Mouse (Mus musculus) splenic B cell, adult 2 months (primary cell): Measurements from ENCODE around the gene Zfp697.
A peak's percentile ranks its signal among the peaks of the same experiment; 100 is the strongest.
"Not testable (repeated sequence)": the region's sequence is repeated elsewhere in the genome, so short reads cannot be mapped to it uniquely, and the experiment has no call there.

Source experiments
- DNase-seq: peaks from one replicate; pipeline ENCODE4 v3.0.0-alpha.2; 2011; ENCODE audit warnings: low read depth, low spot score
- H3K27me3 ChIP-seq: 2 replicates; pipeline ENCODE4 v1.6.1; 2012; ENCODE audit warnings: mild to moderate bottlenecking, low read length, moderate library complexity, mixed read lengths; ENCODE audit not compliant: control insufficient read depth, poor library complexity, insufficient read depth, severe bottlenecking
- H3K36me3 ChIP-seq: 2 replicates; pipeline ENCODE4 v1.6.1; 2012; ENCODE audit warnings: mild to moderate bottlenecking, low read length, moderate library complexity, mixed read lengths; ENCODE audit not compliant: control insufficient read depth, poor library complexity, insufficient read depth, severe bottlenecking

Gene Zfp697

DNA sequence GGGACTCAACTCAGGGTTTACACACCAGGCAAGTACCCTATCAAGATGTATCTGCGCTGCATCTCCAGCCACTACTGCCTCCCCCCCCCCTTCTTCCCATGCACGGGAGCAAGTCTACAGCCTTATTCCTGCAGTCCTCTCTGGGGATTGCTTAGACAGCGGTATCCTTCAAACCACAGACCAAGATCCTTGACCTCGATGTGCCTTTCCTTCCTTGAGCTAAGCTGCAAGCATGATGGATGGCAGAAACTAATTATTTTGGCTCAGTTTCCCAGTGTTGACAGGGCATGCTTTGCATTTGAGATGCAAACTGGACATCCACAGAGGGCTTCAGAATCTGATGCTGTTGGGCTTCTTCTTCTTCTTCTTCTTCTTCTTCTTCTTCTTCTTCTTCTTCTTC, 40.7 kb downstream of the Zfp697 start:
- no peak for DNase-seq
- H3K27me3 ChIP-seq: no peaks in the 10 kb centered on the region
- H3K36me3 ChIP-seq: no peaks in the 10 kb centered on the region; the same call in 1 of the 2 replicates

DNA sequence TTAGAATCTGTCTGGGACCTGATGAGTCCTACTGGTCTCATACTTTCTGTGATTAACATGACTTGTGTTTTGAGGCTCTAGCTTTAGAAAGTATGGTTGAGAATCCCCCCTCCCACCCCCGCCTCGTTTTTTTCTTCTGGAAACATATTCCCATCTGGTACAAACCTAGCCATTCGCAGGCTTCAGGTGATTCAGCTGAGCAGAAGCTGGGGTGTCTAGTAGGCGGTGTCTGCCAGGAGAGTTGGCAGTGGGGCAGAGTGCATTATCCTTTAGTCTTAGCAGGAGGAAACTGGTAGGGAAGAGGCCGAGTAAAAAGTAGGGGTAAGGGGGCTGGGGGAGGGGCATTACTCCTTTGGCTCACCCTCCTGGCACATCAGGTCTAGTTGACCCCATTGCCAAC, 44.5 kb downstream of the Zfp697 start:
- H3K27me3 ChIP-seq: no peaks in the 10 kb centered on the region
- no peaks in the 10 kb centered on the region; the same call in 1 of the 2 replicates for H3K36me3 ChIP-seq

GRCm38 (mm10) chr3:98427260-98427599, 45.0 kb downstream of the Zfp697 start:
- no peak for DNase-seq

More for the DNA sequence above, 44.5 kb downstream of the Zfp697 start:
- DNase-seq: no peak

DNA sequence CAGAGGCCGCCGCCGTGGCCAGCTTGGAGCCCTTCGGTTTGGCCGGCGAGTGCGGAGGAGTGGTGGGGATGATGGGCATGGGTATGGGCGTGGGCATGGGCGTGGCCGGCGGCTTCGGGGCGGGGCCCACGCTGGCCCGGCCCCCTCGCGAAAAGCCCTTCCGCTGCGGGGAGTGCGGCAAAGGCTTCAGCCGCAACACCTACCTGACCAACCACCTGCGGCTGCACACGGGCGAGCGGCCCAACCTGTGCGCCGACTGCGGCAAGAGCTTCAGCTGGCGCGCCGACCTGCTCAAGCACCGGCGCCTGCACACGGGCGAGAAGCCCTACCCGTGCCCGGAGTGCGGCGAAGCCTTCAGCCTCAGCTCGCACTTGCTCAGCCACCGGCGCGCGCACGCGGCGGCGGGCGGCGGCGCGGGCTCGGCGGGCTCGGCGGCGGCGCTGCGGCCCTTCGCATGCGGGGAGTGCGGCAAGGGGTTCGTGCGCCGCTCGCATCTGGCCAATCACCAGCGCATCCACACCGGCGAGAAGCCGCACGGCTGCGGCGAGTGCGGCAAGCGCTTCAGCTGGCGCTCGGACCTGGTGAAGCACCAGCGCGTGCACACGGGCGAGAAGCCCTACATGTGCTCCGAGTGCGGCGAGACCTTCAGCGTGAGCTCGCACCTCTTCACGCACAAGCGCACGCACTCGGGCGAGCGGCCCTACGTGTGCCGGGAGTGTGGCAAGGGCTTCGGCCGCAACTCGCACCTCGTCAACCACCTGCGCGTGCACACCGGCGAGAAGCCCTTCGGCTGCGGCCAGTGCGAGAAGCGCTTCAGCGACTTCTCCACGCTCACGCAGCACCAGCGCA, 45.6 kb downstream of the Zfp697 start:
- Histone ChIP-seq H3K36me3 (no peaks in the 10 kb centered on the region; the same call in 1 of the 2 replicates), H3K27me3 (no peaks in the 10 kb centered on the region)
- DNase-seq: peak; percentile 82

More at GRCm38 (mm10) chr3:98427260-98427599, 45.0 kb downstream of the Zfp697 start:
- Histone ChIP-seq H3K36me3 (no peaks in the 10 kb centered on the region; the same call in 1 of the 2 replicates), H3K27me3 (no peaks in the 10 kb centered on the region)

DNA sequence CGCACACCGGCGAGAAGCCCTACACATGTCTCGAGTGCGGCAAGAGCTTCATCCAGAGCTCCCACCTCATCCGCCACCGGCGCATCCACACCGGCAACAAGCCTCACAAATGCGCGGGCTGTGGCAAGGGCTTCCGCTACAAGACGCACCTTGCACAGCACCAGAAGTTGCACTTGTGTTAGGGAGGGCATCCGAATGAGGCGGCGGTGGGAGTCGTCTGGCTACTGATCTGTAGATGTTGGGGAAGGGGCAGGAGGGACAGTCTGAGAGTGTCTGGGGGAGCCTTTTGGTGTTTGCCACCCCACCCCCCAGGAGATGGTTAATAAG, 46.2 kb downstream of the Zfp697 start:
- H3K36me3 ChIP-seq: no peaks in the 10 kb centered on the region; the same call in 1 of the 2 replicates
- DNase-seq: no peak
- H3K27me3 ChIP-seq: no peaks in the 10 kb centered on the region

GRCm38 (mm10) chr3:98428928-98429525, 46.8 kb downstream of the Zfp697 start:
- H3K36me3 ChIP-seq: no peaks in the 10 kb centered on the region; the same call in 1 of the 2 replicates
- DNase-seq: peak; percentile 48

GRCm38 (mm10) chr3:98434088-98434816, 52.0 kb downstream of the Zfp697 start:
- Histone ChIP-seq H3K27me3 (no peaks in the 10 kb centered on the region), H3K36me3 (no peaks in the 10 kb centered on the region)
- DNase-seq: no peak

More at GRCm38 (mm10) chr3:98428928-98429525, 46.8 kb downstream of the Zfp697 start:
- no peaks in the 10 kb centered on the region for H3K27me3 ChIP-seq

- no peaks in the 10 kb centered on the region for H3K36me3 ChIP-seq
- H3K27me3 ChIP-seq: no peaks in the 10 kb centered on the region
- no peak for DNase-seq
These were observed 52.8 kb downstream of the Zfp697 start for GRCm38 (mm10) chr3:98435030-98435429.

DNA sequence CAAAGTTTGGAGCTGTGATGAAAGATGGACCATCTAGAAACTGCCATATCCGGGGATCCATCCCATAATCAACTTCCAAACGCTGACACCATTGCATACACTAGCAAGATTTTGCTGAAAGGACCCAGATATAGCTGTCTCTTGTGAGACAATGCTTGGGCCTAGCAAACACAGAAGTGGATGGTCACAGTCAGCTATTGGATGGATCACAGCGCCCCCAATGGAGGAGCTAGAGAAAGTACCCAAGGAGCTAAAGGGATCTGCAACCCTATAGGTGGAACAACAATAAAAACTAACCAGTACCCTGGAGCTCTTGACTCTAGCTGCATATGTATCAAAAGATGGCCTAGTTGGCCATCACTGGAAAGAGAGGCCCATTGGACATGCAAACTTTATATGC, 60.0 kb downstream of the Zfp697 start:
- not testable (repeated sequence) for DNase-seq, H3K36me3 ChIP-seq, H3K27me3 ChIP-seq

DNA sequence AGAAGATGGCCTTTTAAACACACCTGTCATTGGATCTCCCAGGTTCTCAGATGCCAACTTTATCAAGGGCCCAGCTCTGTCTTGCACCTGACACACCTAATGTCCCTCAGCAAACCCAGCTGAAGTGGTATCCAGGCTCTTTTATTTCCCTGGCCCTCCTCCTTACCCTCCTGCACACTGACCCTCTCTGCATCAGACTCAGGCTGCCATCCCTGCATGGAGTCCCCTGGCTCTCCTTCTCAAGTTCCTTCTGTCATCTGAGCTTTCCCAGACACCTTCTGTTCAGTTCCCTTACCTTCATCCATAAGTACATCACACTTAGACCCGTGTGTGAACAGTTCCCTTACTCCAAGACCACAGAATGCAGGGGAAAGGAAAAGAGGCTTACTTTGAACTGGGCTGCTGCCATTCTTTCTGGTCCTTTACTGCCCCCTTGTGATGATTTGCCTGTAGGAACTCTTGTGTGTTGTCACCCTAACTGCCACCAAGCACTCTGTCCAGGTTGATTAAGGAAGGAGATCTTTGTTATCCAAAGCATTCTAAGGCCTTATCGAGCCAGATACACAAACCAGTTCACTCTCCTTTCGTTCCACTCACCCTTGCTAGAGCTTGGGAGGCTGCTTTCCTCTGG, 61.0 kb downstream of the Zfp697 start:
- peak; percentile 24 for DNase-seq
- H3K27me3 ChIP-seq, H3K36me3 ChIP-seq: not testable (repeated sequence)

DNA sequence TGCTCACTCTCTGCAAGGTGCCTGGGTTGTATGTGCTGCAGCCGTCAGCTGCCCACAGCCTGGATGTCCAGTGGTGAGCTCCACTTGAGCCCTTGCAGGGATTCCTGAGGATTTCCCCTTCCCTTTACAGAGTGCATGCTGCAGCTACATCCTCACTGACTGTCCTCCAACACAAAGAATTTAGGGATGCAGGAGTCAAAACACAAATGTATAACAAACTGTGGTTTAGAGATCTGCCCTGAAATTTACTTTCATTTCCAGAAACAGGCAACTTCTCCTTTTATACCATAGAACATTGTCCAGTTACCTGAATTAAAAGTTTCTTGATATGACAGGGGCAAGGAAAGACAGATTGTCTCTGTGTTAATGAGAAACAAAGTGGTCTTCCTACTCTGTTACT, 61.7 kb downstream of the Zfp697 start:
- DNase-seq: not testable (repeated sequence)

DNA sequence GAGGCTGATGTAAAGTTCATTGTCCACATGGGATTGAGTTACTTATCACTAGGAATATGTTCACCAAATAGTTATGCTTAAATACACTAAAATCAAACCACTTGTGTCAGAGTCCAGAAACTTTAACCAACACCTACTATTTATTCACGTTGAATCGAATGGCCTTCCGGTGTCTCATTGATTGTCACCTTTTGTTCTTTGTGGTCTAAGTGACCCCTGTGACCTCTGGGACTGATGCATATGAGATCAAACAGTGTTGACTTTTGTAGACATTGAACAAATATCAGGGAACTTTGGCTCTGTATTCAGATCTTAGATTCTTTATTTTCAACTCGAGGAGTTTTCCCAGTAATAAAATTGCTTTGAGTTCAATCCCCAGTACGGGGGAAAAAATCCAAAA, 71.5 kb downstream of the Zfp697 start:
- not testable (repeated sequence) for DNase-seq, H3K36me3 ChIP-seq, H3K27me3 ChIP-seq

More for the DNA sequence above, 61.7 kb downstream of the Zfp697 start:
- not testable (repeated sequence) for H3K27me3 ChIP-seq, H3K36me3 ChIP-seq

DNA sequence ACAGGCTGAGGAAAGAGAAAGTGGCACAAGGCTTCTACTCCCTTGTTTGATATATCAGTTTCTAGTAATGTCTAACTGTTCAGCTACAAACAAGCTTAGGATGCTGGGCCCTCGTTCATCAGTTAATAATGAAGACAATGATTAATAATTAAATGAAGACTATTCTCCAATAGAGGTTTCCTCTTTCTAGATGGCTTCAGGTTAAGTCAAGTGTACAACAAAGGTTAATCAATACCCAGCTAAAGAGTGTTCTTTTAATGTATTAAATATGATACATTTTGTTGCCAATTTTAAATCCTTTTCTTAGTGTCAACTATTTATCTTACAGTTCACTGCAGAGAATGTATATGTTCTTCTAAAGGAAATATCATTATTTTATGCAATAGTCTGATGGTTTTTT, 74.8 kb downstream of the Zfp697 start, which contains the start of gene Gm4450:
Gene Gm4450, minus strand, starts transcription at position 101 of the 400 bp plus-strand sequence.
- DNase-seq, H3K36me3 ChIP-seq, H3K27me3 ChIP-seq: not testable (repeated sequence)

- DNase-seq, H3K36me3 ChIP-seq, H3K27me3 ChIP-seq: not testable (repeated sequence)
These were observed 87.1 kb downstream of the Zfp697 start for GRCm38 (mm10) chr3:98469323-98469722.
